Mouse (Mus musculus) midbrain, embryonic 11.5 days (tissue): ENCODE data around the gene Reep3. TPM values are rescaled to one million over a fixed set of nuclear protein-coding genes. Genes with fewer than 3 reads are reported as not detected.

Source experiments
- ATAC-seq: fragments of 200-750 bp; cut with Nextera tagmentation; 2 replicates; pipeline ENCODE4 v1.8.0; 2017; ENCODE audit warnings: moderate TSS enrichment, moderate library complexity; ENCODE audit not compliant: low FRiP score
- DNase-seq: peaks from one replicate; pipeline ENCODE4 v3.0.0; 2015; ENCODE audit warnings: low spot score; ENCODE audit errors: missing footprints
- H3K27ac ChIP-seq: fragments of 300-500 bp; sonication (generic); 2 replicates; pipeline ENCODE4 v1.5.1; 2014; ENCODE audit warnings: low read depth, low read length
- H3K27me3 ChIP-seq: fragments of 300-500 bp; sonication (generic); 2 replicates; pipeline ENCODE4 v1.6.1; 2014; ENCODE audit warnings: mild to moderate bottlenecking, low read length, moderate library complexity, mixed read lengths; ENCODE audit not compliant: control insufficient read depth, insufficient read depth
- H3K36me3 ChIP-seq: fragments of 300-500 bp; sonication (generic); 2 replicates; pipeline ENCODE4 v1.6.1; 2014; ENCODE audit warnings: mild to moderate bottlenecking, low read length, moderate library complexity, mixed read lengths; ENCODE audit not compliant: control insufficient read depth, insufficient read depth
- H3K4me1 ChIP-seq: fragments of 300-500 bp; sonication (generic); 2 replicates; pipeline ENCODE4 v1.6.1; 2014; ENCODE audit warnings: low read length; ENCODE audit not compliant: control insufficient read depth, insufficient read depth
- H3K4me2 ChIP-seq: fragments of 300-500 bp; sonication (generic); 2 replicates; pipeline ENCODE4 v1.6.1; 2014; ENCODE audit warnings: mild to moderate bottlenecking, moderate library complexity
- H3K4me3 ChIP-seq: fragments of 300-500 bp; sonication (generic); 2 replicates; pipeline ENCODE4 v1.5.1; 2014; ENCODE audit warnings: low read depth, low read length
- H3K9ac ChIP-seq: fragments of 300-500 bp; sonication (generic); 2 replicates; pipeline ENCODE4 v1.6.1; 2014; ENCODE audit warnings: low read length
- H3K9me3 ChIP-seq: fragments of 300-500 bp; sonication (generic); 2 replicates; pipeline ENCODE4 v1.6.1; 2016; ENCODE audit warnings: low read length; ENCODE audit not compliant: control insufficient read depth
- whole genome bisulfite sequencing: fragments of 180-500 bp; shearing (Covaris S2); extraction: QIAGEN DNeasy Blood & Tissue Kit; methylation state at CpG from one replicate; pipeline ENCODE4 v1.1.7; 2014; 5-methylcytosine and 5-hydroxymethylcytosine counted together
- polyA plus RNA-seq: library from polyadenylated mRNA; unstranded; fragments of >200 nt; fragmentation: Nextera tagmentation; extraction: Ambion mirVana; gene quantifications from 2 replicates; pipeline ENCODE4 v1.2.1, GENCODE M21; 2014

Gene Reep3
- polyA plus RNA-seq, 1 experiment from 2014 or later = 37.5 TPM

DNA sequence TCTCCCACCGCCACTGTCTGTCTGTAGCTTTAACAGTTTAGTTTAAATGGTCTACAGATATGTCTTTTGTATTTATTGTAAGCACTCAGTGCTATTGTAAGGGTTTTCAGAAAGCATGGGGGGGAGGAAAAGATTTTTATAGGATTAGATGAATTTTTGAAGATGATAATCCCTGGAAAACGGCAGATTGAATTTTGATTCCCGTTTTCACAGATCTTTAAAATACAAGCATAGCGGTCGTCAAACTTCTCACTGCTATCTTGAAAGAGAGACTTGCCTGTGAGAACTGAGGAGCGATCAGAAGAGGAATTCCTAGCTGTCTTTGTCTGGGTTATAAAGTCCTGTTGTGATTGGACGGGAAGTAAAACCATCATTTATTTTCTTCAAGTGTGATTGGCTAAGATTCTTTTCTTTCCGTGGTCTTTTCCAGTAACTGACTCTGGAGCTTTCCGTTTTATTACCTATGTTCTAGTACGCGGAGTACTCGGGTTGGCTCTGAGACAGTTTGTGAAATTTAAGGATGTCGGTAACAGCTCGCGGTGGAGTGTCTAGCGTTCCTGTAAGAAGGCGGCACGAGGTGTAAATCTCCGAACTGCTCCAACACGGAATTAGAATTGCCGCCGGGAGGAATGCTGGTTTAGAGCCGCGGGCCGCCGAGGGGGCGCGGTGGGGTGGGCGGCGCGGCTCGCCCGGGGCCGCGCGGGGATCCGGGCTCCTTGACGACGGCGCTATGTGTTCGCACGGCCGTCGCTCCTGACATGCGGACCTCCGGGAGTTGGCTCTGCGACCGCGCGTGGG lies 29.5 kb upstream of the Reep3 start:
- DNase-seq = peak; percentile 96
- peak overlapping the region; percentile 80 for H3K4me3 ChIP-seq
- no peaks in the 10 kb centered on the region for H3K36me3 ChIP-seq
- peak overlapping the region; percentile 62; the same call in 1 of the 2 replicates for H3K27ac ChIP-seq
- peaks cover 5% of the 10 kb centered on the region; the same call in 1 of the 2 replicates for H3K4me1 ChIP-seq
- no peaks in the 10 kb centered on the region for H3K27me3 ChIP-seq
- H3K4me2 ChIP-seq = peak overlapping the region; percentile 64
- under 1% methylated on average over 42 of the region's 50 CpGs for WGBS
- no peaks in the 10 kb centered on the region for H3K9me3 ChIP-seq
- no peak; the same call in none of the 2 replicates for ATAC-seq
- H3K9ac ChIP-seq = peak overlapping the region; percentile 71

DNA sequence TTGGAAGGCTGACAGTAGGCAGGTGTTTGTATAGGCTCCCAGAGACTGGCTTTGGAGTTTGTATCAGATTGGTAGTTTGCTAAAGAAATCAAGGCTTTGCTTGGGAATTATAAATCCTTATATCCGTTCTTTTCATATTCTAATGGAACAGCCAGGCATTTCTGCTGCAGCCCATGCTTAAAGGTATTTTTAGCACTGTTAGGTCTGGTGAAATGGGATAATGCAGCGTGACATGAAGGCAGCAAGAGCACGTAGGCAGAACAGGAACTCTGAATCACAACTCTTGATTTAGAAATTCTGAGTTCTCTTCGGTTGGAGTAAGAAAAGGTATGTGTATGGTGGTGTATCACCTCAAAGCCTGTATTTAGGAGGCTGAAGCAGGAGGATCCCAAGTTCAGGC lies 27.4 kb upstream of the Reep3 start:
- ATAC-seq (no peak), DNase-seq (no peak)
- no peaks in the 10 kb centered on the region for H3K27me3 ChIP-seq
- WGBS = 78% methylated on average over 4 of the region's 4 CpGs
- H3K4me1 ChIP-seq = peaks cover 5% of the 10 kb centered on the region; the same call in 1 of the 2 replicates
- H3K9ac ChIP-seq = no peak overlapping the region
- no peak overlapping the region for H3K27ac ChIP-seq
- no peaks in the 10 kb centered on the region for H3K36me3 ChIP-seq
- H3K4me3 ChIP-seq = no peak overlapping the region
- no peak overlapping the region for H3K4me2 ChIP-seq
- no peaks in the 10 kb centered on the region for H3K9me3 ChIP-seq

DNA sequence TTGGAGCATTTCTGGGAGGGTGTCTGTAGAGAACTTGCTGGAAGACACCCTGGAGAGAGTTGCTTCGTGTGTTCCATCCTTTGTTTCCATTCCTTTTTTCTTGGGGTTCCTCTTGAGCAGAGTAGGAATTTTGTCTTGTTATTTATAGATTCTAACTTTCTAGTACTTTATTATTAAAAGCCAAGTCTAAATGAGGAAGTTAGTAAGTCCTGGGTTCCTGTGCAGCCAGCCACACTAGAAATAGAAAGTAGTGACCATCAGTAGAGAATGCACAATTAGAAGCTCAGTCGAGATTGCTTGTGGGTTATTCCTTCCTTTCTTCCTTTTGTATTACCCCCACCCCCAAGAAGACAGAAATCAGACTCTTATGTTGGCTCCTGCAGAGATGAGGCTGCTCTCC lies 27.0 kb upstream of the Reep3 start:
- Histone ChIP-seq H3K9me3 (no peaks in the 10 kb centered on the region), H3K4me1 (peaks cover 5% of the 10 kb centered on the region; the same call in 1 of the 2 replicates), H3K9ac (no peak overlapping the region), H3K4me2 (no peak overlapping the region), H3K27ac (no peak overlapping the region), H3K36me3 (no peaks in the 10 kb centered on the region), H3K27me3 (no peaks in the 10 kb centered on the region), H3K4me3 (no peak overlapping the region)
- no peak for ATAC-seq
- WGBS = 50% methylated on average over 2 of the region's 2 CpGs
- DNase-seq = no peak

DNA sequence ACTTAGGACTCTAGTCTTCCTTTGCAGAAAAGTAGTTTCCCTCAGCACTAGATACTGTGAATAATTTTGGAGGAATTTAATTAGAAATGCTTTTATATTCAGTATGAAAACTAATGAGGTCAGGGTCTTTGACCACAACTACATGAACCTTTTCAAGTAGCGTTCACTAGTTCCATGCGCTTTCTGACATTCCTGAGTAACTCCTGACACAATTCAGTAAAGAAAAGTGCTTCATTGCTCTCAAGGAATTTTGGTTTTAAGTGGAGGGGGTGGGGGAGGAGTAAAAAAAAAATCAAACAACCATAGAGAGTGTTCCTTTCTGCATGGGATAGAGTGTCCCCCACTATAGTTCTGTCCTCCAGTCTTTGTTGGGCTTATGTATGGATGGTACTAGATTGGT lies 23.9 kb upstream of the Reep3 start:
- 59% methylated on average over 2 of the region's 2 CpGs for WGBS
- no peak overlapping the region for H3K9ac ChIP-seq
- H3K36me3 ChIP-seq = no peaks in the 10 kb centered on the region

DNA sequence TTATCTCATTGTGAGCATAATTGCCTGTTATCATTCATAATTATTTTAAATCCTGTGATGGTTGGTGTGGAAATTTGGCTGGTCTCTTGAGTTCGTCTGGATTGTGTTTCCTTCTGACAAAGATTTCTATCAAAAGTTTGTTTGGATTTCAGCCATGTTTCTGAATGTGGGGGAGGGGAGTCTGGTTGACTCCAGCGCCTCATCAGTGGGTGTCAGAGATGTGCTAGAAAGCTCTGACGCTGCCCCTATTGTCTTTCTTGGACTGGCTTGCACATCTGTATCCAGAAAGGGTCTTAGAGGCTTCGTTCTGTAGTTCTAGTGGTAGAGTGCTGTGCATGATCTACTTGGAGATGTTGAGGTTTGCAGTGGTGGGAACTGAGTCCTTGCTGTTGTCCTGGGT lies 23.4 kb upstream of the Reep3 start:
- Histone ChIP-seq H3K4me2 (no peak overlapping the region), H3K27ac (no peak overlapping the region), H3K9ac (no peak overlapping the region), H3K27me3 (no peaks in the 10 kb centered on the region), H3K9me3 (no peaks in the 10 kb centered on the region), H3K36me3 (no peaks in the 10 kb centered on the region), H3K4me1 (peaks cover 5% of the 10 kb centered on the region; the same call in 1 of the 2 replicates), H3K4me3 (no peak overlapping the region)
- WGBS = 68% methylated on average over 4 of the region's 4 CpGs
- ATAC-seq (no peak), DNase-seq (no peak)

More for the DNA sequence above, 23.9 kb upstream of the Reep3 start:
- H3K27me3 ChIP-seq = no peaks in the 10 kb centered on the region
- ATAC-seq (no peak), DNase-seq (no peak)
- no peak overlapping the region for H3K27ac ChIP-seq
- peaks cover 3% of the 10 kb centered on the region; the same call in 1 of the 2 replicates for H3K4me1 ChIP-seq
- H3K4me3 ChIP-seq = no peak overlapping the region
- H3K4me2 ChIP-seq = no peak overlapping the region
- H3K9me3 ChIP-seq = no peaks in the 10 kb centered on the region

DNA sequence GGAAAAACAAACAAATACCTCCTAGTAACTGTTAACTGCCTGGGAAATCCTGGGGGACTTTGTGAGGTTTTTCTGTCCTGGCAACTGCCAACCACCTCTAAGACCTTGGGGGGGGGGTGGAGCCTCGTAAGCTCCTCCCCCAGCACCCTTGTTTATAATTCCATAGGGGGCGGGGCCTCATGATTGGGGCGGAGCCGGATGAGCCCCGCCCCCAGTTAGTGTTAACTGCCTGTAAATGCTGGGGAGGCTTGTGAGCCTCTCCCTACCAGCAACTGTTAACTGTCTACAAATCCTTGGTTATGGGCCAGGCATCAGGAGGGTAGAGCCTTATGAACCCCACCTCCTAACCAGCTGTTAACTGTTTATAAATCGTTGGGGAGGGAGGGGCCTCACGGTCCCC lies 22.5 kb upstream of the Reep3 start:
- Histone ChIP-seq H3K4me3 (no peak overlapping the region), H3K9ac (no peak overlapping the region), H3K27ac (no peak overlapping the region), H3K36me3 (no peaks in the 10 kb centered on the region), H3K9me3 (no peaks in the 10 kb centered on the region), H3K4me1 (peaks cover 5% of the 10 kb centered on the region; the same call in 1 of the 2 replicates), H3K4me2 (no peak overlapping the region), H3K27me3 (no peaks in the 10 kb centered on the region)
- ATAC-seq (no peak), DNase-seq (no peak)
- 77% methylated on average over 7 of the region's 7 CpGs for WGBS

DNA sequence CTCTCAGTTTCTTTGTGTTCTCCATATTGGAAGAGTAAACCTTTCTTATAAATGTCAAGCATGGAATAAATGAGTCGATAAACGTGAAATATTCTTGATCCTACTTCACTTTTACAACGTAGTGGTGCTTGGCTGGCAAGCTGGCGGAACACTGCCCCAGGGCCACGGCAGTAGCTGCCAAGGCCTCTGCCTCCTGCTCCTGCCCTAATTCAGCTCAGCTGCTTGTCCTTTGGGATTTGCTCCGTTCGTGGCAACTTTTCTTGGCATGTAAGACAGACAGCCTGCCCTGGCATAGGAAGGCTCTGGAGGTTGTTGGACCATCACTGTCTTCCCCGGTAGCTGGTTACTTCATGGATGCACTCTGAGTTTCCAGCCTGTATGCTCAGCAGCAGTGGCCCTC lies 19.5 kb upstream of the Reep3 start:
- DNase-seq (no peak), ATAC-seq (no peak)
- WGBS = 83% methylated on average over 8 of the region's 8 CpGs
- no peak overlapping the region for H3K4me3 ChIP-seq
- no peaks in the 10 kb centered on the region for H3K27me3 ChIP-seq
- H3K9ac ChIP-seq = no peak overlapping the region
- H3K4me1 ChIP-seq = peaks cover 5% of the 10 kb centered on the region; the same call in 1 of the 2 replicates
- no peak overlapping the region for H3K4me2 ChIP-seq
- H3K9me3 ChIP-seq = no peaks in the 10 kb centered on the region
- H3K27ac ChIP-seq = no peak overlapping the region
- no peaks in the 10 kb centered on the region for H3K36me3 ChIP-seq

DNA sequence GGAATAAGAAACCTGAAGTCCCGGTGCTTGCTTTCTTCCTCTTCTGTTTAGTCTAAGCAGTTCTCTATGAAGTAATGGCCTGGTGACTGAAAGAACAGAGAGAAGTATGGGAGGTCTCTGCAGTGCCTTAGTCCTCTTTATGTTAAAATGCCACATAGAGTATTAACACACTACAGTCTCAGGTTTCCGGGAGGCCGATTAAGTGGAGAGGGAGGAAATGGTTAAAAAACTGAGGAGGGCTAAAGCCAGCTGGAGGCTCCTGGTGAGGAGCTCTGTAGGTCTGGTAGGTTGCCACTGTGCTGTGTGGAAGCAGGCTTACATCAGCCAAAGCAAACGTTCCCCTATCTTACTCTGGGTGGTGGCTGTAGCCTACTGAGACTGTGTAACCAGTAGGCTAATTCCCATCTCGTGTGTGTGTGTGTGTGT lies 18.9 kb upstream of the Reep3 start:
- no peak overlapping the region for H3K9ac ChIP-seq
- WGBS = 42% methylated on average over 5 of the region's 5 CpGs
- H3K27ac ChIP-seq = no peak overlapping the region
- H3K27me3 ChIP-seq = no peaks in the 10 kb centered on the region
- no peaks in the 10 kb centered on the region for H3K36me3 ChIP-seq
- DNase-seq (no peak), ATAC-seq (no peak)
- no peak overlapping the region for H3K4me2 ChIP-seq
- no peaks in the 10 kb centered on the region for H3K9me3 ChIP-seq
- H3K4me3 ChIP-seq = no peak overlapping the region
- peaks cover 9% of the 10 kb centered on the region for H3K4me1 ChIP-seq

DNA sequence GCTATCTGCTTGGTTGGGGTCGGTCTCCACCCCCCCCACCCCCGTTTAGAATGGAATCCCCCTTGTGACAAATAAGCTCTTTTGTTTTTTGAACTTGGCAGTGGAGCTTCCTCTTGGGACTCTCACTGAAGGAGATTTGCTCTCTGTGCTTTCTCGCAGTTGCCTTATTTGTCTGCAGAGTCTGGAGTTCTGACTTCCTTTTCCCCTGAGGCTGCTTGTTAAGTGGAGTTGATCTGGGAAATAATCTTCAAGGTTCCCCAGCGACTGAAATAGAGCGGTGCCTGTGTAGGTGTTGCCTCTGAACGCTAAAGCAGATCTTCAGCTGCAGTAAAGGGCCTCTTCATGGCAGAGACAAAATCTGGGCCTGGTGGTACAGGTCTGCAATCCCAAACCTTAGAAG lies 18.4 kb upstream of the Reep3 start:
- no peak overlapping the region for H3K9ac ChIP-seq
- no peak for ATAC-seq
- H3K27me3 ChIP-seq = no peaks in the 10 kb centered on the region
- no peak overlapping the region for H3K4me3 ChIP-seq
- peaks cover 11% of the 10 kb centered on the region for H3K4me1 ChIP-seq
- no peaks in the 10 kb centered on the region for H3K9me3 ChIP-seq
- H3K27ac ChIP-seq = no peak overlapping the region; the same call in 1 of the 2 replicates
- no peak overlapping the region for H3K4me2 ChIP-seq
- no peak for DNase-seq
- H3K36me3 ChIP-seq = no peaks in the 10 kb centered on the region
- WGBS = 32% methylated on average over 6 of the region's 6 CpGs
